Mouse (Mus musculus) lung, postnatal 0 days (tissue): Measurements from ENCODE around the gene Prkcb.

Experiments used
- CTCF ChIP-seq: IDR thresholded peaks from 2 replicates; pipeline ENCODE4 v1.5.1; 2016; ENCODE audit warnings: antibody characterized with exemption, mild to moderate bottlenecking
- EP300 ChIP-seq: IDR thresholded peaks from 2 replicates; pipeline ENCODE4 v1.6.1; 2016; ENCODE audit warnings: antibody characterized with exemption, mild to moderate bottlenecking, control low read depth

DNA sequence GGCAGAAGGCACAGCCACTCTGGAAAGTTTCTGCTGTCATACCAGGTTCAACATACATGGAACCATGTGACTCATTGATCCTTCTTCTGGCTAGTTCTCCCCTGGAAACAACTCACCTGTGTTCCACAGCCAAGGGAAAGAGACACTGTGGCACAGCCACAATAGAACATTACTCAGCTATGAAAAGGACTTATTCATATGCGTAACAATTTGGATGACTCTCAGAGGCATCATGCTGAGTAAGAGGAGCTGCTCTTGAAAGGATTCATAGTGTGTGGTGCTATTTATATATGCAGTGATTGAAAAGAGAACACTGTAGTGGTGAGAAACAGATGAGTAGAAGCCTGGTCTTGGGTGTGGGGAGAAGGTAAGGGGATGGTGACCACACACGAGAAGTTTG, 217.9 kb downstream of the Prkcb start:
- TF ChIP-seq EP300 (no peak), CTCF (no peak)
